Mouse (Mus musculus) lung, adult 2 months (tissue): Measurements from ENCODE around the gene Nfkb1.

Source experiments
- CTCF ChIP-seq: fragments of 200-500 bp; IDR thresholded peaks from 2 replicates; pipeline ENCODE4 v1.5.1; 2011; ENCODE audit warnings: mild to moderate bottlenecking, low read length, control low read depth; ENCODE audit not compliant: insufficient read depth
- POLR2A ChIP-seq: fragments of 200-500 bp; IDR thresholded peaks from 2 replicates; pipeline ENCODE4 v1.6.1; 2011; ENCODE audit warnings: low read depth, mild to moderate bottlenecking, control low read depth, low read length, borderline replicate concordance; ENCODE audit errors: extremely low read depth

GRCm38 (mm10) chr3:135641623-135641915 lies 49.8 kb downstream of the Nfkb1 start:
- TF ChIP-seq POLR2A: no peak
- no peak for TF ChIP-seq CTCF
